Mouse (Mus musculus) mature B cell (primary cell): Measurements from ENCODE around the gene Zbtb20.

ENCODE experiments used
- in situ Hi-C: fragments of 300-500 bp; cut with MboI; formaldehyde crosslinking; loops from 2 replicates; pipeline ENCODE4 v1.14.3; 2019

Gene Zbtb20

DNA sequence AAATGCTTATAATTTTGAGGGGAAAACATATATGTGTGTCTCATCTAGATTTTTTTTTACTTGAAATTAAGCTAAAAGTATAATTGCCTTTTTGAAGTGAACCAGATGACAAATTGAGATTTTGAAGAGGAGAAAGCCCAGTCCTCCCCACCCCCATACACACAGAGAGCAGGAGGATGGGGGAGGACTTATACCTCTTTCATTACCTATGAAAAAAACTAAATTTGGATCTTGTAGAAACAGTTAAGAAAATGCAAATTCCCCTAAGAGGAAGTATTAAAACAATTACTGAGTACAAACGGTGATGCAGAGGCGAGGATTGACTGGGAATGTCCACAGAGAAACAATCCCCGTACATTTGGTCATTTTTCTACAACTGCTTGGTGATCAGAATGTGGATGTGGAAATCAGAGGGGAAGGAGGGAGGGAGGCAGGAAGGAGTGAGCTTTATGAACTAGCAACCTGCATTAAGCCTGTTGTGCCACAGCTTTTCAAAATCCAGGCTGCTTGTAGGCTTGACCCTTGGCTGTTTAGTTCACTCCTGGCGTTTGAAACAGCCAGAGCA, 578.8 kb downstream of the Zbtb20 start:
- in situ Hi-C loops: no loop called here

DNA sequence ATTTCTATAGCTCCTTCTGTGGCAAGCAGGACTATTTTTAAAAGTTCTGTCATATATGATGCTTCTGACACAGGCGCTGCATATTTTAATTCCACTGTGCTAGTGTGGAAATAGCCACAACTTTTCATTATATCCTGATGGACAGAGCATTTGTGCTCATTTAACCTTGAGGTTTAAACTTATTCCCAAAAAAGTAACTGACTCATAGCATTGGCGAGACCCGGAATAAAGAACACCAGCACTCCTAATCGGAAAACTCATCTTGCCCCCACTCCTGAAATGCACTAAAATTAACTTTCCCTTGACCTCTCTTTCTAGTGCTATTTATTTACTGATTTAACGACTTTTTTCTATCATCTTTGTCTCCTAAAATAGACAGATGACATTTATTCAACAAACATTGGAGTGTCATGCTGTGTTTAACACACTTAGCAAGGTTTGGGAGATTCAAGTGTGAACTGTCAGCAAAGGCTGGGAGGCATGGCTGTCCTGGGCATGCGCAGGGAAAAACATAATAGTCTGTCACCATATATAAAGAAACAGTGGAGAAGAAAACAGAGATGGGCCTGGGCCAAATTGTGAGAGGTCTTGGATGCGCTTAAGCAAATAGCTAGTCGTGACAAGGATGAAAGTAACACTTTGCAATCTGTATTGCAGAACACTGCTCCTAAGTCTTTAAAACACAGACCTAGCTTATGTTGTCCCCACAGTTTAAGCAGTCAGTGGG, 580.9 kb downstream of the Zbtb20 start:
- in situ Hi-C loops: no loop called here

DNA sequence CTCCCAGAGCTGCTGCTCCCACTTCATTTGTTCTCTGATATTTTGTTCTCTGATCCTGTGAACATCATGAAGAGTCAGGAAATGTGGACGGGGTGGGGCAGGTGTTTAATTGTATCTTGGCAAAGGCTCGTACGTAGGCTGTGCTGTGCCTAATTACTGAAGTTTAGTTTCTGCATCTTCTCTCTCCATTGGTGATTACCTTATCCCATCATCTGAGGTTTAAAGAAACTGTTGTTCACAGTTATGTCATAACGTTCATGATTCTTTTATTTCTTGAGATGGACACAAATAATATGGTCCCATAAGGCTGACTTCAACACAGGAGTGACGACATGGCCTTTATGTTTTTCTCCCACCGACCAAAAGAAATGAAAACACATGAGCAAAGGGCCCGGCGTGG, 582.1 kb downstream of the Zbtb20 start:
- in situ Hi-C loops: no loop called here

DNA sequence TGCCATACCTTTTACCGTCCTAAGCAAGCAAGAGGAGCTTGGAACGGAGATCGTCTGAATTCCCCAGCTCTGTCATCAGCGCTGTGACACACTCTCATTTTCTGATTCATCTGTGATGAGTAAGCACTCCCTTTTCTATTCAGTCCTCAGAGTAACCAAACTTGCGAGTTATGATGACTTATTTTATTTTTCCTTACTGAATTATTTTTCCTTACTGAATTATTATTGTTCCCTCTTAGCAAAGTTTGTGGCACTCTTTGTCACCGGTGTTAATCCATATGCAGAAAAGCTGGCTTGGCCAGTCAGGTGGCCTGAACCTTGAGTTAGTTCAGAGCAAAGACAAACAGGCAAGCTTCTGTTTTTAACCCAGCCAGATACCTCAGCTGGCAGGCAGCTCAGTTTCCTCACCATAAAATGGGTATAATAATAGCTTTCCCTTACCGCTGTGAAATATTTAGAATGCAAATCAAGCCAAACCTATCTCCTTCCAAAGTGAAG, 583.1 kb downstream of the Zbtb20 start:
- in situ Hi-C loops: no loop called here

DNA sequence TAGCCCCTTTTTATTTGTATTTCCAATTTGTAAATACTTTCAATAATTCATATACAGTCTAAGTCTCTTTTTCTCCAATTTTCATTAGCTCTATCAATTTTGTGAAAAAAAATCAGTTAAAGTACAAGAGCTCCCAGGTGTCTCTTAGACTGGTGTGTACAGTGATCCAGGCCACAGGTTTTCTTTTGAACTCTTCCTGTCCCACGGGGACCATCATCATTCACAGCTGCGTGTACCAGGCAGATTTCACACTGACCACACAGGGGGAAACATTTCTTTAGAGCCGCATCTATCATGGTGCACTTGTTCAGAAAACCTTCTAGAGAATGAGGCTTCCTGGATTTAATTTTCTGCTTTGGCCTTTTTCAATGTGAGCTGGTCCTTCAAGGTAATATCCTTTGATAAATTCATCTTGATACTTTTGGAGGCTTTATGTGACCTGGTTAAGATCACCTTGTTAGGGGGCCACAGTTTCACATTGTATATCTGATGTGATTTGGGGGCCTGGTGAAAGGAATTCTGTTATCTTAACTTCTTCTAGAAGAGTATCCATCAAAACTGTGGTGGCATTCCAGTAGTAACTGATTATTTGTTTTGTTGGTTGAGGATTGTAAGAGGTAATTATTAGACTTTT, 586.2 kb downstream of the Zbtb20 start:
- in situ Hi-C loops: no loop called here

DNA sequence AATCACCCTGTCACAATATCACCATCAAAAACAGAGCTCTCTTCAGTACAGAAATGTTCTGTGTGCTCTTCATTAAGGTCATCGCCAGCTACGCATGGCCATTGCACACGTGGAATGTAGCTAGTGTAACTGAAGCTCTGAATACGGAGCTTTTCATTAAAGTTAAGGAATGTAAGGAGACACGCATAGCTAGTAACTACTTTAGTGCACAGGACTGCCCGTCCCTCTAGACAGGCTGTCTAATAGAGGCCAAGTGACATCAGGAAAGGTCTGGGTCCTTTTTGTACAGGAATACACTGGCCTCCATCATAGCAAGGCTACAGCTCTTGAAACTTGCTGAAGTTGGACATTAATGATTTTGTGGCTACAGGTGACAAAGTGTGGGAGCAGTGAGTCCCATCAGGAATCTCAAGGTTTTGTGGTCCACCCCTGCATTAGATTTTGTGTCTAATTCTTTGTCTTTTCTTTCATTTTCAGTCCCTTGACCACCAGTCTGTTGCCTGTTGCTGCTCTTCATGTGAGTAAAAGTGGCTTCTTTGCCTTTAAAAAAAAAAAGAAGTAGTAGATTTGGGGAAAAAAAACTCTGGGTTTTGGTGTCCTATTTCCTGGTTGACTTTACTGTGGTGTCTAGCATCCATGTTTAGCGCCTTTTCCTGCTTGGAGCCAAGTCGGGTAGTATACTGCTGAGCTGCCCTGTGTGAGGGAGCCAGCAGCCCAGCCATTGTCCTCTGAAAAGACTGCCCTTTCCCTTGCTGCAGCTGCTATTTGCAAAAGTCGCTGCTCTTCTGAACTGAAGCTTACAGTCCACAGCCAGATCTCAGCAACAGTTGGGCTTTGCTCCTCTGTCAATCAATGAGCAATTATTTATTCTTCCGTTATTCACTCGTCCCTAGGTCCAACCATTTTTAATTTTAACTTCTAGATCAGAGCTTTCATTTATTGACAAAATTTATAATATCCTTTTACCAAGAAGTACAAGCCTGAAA, 587.1 kb downstream of the Zbtb20 start:
- in situ Hi-C loops: no loop called here

DNA sequence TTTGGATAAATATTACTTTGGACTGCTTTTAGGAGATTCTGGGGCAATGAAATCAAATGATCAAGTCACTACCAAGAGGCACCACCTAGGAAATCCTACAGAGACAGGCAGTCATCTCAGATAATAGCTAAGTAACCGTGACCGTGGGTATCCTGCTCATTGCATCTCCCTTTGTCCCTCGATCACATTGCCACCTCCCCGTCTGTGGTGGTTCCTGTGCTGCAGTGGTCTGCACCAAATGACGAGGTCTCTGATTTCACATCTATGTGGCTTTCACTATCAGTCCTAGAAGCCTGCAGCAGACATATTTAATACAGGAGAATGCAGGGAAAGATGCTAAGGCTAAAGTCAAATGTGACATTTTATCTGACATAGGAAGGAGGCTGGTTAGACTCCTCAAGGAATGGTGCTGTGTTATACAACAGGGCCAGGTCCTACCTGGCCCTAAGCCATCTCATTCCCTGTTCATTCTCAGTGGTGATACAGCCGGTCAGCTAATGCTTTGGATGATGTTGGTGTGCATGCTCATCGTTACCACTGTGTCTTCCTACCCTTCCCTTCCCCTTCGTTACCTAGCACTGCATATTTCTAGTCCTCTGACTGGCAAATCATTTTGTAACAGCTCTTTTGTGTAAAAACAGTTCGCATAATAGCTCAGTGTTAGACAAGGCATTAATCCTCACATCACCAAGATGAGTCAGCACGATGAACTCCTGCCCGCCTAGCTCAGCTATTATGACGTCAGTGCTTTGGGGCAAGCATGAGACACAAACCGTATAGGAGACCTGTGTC, 588.2 kb downstream of the Zbtb20 start:
- in situ Hi-C loops: no loop called here

DNA sequence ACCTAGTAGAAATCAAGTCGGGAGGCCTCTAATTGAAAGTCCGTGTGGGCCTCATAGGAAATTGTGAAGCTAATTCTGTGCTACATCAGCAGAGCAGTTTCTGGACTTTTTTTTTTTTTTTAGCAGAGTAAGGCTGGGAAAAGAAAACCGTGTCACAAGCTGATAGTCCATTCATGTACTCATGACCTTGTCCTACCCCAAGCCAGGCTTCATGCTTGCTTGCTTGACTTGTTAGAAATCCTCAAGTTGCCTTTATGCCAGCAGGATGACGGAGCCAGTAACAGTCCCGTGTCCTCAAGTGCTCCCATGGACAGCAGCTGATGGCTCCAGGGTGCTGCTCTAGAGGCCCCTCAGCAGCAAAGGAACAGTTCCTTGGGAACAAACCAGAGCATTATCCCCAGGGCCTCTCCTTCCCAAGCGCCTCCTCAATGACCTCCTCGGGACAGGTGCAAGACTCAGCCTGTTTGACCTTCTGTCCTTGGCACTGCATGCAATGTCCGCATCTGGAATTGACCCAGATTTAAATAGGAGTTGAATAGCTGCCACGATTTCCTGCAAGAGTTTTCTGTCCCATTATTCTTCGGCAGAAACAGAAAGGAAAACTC, 588.9 kb downstream of the Zbtb20 start:
- in situ Hi-C loops: no loop called here

DNA sequence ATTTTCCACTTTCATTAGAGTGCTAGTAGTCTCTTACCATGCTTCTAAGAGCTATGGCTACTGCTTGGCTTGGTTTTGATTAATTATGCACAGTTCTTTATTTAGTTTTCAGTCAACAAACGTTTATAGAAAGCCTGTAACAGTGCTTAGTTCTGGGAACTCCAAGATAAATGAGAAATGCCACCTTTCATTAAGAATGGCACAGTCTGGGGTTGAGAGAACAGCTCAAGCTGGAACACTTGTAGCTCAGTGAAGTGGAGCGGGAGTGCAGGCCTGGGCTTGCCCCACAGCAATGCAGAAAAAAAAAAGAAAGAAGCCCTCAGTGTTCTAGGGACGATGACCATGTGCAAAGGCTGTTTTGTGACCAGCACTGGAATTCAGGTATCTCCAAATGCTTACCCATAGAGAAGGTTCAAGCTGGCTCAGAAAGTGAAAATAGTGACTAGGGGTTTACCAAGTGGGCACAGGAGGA, 589.7 kb downstream of the Zbtb20 start:
- in situ Hi-C loops: no loop called here

DNA sequence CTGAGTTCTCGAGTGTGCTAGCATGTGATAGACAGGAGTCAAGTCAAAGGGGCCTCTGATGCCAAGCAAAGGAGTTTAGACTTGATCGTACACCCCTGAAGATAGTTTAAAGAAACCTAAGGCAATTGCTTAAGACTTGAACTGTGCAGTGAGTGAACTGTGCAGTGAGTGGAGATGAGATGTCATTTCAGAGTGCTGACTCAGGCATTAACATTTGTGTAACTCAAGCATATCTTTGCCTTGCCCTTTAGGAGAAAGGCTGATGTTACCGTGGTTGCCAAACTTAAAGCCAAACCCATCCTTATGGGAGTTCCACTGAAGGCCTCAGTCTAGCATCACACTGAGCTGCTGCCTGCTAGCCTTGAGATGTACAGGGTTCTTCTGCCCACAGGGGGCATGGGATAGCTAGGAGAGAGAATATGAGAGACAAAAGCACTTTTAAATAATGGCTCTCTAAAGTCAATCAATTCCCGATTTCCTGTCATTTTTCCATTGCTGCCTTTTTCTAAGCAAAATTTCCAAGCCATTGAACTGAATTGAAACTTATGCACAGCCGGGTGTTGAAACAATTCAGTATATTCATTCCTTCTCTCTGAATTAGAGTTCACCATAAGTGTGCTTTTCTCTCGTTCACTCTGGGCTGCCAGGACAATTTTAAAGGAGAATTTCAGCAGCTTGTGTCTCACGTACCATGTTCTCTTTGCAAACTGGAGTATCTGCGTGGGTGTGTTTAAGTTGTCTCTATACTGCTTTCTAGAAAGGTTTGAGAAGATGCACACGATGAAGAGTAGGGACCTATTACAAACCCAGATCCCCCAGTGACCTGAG, 590.5 kb downstream of the Zbtb20 start:
- in situ Hi-C loops: no loop called here

DNA sequence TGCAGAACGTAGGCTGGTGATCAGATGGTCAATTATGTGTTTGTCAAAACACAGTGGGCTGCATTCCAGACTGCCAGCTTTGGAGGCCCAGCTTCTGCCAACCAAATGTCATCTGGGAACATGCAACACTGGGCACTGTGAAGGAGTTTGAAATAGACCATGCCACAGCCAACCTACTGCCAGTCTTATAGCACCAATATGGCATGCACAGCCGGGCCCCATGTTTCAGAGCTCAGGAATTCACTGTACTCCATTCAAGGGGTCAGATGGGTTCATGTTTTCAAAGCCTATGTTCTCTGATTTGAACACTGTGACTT, 591.0 kb downstream of the Zbtb20 start:
- in situ Hi-C loops: no loop called here

DNA sequence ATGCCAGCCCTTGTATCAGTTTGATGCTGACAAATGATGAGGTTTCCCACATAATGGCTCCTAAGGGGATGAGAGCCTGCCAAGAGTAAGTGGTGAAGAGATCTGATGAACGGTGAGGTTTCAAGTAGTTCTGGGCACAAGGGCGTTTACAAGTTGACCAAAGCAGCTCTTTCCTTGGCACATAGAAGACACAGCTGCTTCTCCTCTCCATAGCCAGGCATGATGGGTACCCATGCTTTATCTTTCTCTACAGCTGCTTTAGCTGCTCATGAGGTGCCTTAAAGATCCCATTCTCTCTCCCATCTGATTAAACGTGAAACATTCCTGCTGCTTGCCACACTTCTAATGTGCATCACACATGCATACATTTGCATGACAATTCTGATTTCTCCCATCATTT, 595.4 kb downstream of the Zbtb20 start:
- in situ Hi-C loops: no loop called here

DNA sequence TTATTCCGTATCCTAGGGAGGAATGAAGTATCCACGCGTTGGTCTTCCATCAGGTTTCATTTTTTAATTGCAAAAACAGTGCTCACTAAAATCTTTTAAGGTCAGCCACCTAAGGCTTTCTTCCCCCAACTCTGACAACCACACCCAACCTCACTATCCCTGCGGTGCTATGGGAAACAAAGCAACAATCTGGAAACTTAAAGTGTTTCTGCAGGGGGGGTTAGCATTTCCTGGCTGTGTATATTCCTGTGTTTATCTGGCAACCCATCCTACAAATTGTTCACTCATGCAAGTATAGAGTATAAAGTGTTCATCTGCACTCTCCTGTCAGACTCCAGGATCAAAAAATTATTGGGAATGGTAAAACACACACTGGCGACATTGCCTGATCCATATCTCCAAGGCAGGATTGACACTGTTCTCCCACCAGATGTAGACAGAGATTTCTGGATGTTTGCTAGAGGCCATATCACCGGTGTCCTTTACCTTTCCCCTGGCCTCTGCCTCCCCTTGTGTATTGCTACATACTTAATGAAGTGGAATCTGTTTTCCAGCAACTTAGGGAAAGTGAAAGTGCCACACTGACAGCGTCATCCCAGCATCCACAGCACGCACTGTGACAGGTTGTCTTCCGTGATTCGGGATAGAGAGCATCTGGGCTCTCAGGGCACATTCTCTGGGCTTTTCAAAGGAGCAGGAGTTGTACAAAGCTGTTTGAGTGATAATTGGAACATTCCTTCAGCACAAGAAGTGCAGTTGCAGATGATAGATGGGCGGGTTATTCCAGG, 599.5 kb downstream of the Zbtb20 start:
- in situ Hi-C loops: no loop called here

DNA sequence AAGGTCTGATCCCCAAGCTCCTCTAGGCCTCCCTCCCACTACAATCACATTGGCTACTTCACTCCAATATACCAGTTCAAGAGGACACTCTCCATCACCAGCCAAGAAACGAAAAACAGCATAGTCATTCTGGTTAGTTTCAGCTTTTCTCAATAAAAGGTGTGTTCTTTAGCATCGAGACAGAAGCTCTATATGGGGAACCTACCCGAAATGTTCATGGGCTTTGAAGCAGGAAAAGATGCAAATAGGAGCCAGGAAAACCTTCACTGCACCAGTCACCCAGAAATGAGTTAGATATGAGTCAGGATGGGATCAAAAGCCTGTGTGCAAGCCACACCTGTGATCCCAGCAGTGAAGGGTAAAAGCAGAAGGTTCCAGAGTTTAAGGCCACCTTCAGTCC, 601.2 kb downstream of the Zbtb20 start:
- in situ Hi-C loops: no loop called here

DNA sequence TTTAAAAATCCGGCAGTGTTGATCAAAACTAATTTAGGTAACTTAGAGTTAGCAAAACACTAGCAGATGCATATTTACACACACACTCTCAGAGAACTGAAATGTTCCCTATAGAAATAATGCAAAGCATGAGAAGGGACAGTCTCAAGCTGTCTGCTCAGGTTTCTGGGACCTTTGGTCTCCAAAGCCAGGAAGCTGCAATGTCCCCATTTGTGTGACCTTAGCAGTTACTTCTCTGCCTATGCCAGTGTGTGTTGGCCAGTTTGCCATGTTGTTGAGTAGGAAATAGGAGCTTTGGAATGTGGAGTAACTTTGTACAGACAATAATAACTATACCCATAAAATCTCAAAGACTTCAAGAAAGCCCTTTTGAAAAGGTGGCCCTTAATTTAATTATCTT, 602.7 kb downstream of the Zbtb20 start:
- in situ Hi-C loops: no loop called here

DNA sequence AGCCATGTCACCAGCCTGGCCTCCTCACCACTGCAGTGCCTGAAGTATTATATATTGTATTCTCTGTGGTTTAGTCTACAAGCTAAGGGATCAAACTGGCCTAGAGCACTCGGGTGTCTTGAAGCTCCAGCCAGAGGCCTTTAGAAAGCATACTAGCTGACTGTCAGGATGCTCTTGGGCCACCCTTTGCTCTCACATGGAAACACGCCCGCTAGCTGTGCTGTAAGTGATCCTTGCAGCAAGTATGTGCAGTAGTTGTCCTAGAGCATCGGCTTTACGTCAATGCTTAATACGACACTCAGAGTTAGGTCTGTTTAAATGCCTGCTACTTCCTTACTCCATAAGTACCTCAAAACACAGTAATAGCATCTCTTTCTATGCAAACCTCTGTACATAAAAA, 604.9 kb downstream of the Zbtb20 start:
- in situ Hi-C loops: no loop called here

DNA sequence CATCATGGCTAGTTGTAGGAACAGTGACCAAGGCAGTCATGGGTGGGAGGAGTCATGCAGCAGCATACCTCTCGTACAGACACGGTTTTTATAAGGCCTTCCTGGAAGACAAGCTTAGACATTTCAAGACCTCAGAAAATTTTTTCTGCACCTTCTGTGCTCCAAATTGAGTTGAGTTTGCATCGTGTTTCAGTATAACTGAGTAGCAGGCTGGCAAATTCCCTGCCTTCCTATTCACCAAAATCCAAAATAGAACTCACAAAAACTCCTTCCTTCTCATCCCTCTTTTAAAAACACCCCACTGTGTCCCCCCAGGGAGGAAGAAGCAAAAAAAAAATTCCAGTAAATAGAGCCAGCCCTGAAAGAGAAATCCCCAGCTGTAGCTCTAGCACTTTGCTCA, 606.4 kb downstream of the Zbtb20 start:
- in situ Hi-C loops: no loop called here

DNA sequence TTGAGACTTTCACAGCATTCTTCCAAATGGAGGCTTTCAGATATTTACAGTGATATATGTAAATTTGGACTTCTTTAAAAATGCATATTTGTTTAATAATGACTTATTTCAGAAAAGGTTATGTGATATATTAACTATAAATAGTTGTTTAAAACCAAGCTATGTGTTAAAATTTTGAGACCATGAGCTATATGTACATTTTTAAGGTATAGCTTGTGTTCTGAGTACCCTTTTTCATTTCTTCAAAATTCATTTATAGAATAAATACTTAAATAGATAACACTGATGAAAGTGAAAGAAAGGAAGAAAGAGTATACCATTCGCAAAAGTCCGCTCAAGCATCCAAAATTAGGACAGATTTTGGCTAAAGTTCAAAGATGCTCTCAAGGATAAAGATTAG, 607.1 kb downstream of the Zbtb20 start:
- in situ Hi-C loops: no loop called here

DNA sequence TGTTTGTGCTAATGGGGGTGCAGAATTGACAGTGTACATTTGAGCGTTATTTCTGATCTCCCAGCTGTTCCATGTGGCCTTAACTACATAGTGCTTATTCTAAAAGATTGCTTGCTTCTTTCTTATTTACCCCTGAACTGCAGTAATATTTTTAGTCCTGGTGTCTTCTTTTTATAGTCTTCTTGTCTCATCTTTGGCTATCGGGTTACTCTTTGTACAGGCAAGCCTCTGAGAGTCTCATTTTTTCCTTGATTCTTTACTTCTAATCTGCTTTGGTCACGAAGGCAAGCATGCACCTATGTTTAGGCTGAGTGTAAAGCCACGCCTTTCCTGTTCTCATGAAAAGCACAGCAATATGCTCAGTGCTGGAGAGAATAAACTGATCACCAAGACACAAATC, 608.7 kb downstream of the Zbtb20 start:
- in situ Hi-C loops: no loop called here
